Mouse (Mus musculus) right cerebral cortex, adult 2 months (tissue): ENCODE results near the gene Sntg2.
A peak's percentile ranks its signal among the peaks of the same experiment; 100 is the strongest.

Experiments
- DNase-seq, 2 experiments: peaks; one replicate each; pipeline ENCODE4 v3.0.0; 2021 to 2022; ENCODE audit warnings: low spot score in 2 of 2

Sntg2 gene

DNA sequence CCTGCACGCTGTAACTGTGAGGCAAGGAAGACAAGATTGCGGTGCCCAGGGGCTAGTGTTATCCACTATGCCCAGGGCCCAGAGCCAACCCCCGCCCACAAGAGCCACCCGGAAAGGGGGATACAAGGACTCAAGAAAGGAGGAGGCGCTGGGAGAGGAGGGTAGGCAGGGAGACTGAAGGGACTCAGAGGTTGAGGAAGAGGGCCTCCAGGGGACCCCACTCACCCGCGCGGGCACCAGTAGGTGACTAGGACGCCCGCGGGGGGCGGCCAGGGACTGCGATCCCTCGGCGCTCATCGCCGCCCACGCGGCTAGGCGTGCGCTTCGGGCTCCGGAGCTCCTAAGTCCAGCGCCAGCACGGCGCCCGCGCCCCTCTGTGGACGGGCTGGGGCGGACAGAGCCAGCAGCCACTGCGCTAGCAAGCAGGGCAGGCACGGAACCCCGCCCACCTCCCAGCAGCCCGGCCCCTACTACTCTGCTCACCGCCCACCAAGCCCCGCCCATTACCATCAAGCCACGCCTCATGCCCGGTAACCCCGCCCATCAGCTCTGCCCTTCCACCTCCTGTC is at the start of gene Sntg2:
Gene Sntg2, minus strand, starts transcription at position 443 of the 569 bp plus-strand sequence.
- peak; percentile 68 to 71 for DNase-seq

DNA sequence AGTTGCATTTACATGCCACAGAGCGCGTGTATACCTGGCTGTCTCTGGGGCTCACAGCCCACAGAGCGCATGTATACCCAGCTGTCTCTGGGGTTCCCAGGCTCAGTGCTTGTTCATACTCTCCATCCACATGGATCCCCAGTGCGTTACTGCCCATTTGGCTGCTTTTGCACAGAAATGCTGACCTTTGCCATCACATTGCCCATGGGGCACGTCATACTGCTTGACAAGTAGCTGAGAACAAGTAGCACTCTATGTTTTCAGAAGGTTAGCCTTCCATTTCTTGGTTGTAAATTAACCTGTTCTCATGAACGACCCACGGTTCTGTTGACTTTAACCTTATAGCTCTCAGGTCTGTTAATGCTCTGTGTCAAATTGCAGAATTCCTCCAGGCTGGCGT is 43.4 kb upstream of the Sntg2 start:
- DNase-seq: no peak

- DNase-seq: no peak
Measured at GRCm38 (mm10) chr12:30415981-30416380, 42.8 kb upstream of the Sntg2 start.

DNA sequence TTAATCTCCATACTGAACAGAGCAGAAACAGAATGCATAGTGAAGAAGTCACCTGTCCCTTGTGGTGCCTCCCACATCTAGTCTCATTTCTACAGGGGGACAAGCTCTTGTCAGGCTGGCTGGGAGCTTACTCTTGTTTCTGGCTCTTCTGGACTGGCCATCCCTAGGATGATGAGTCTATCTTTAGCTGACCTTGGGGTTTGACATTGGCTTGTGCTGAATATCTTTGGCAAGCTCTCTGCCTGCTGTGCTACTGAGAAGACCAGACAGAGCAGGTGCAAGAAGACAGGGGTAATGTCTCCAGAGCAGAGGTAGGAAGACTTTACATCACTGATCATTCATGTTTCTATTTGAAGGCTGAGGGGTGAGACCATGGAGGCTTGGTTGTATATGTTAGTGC is 29.5 kb upstream of the Sntg2 start:
- DNase-seq: no peak

DNA sequence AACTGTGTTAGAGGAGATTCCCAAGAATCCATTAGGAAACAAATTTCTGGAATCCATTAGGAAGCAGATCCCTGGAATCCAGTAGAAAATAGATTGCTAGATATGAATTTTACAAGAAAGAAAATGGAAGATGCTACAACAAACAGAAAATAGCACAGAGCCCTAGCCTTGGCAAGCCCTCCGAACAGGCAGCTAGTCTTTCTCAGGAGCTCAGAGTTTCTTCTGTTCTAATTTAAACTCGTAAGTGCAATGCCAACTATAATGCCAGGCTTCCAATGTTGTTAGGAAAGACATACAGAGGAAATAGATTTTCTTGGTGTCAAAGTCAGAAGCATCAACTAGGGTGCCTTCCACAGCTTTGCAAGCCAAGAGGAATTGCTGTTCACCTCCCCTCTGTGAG is 27.4 kb upstream of the Sntg2 start:
- DNase-seq: peak in 1 of 2 experiments; percentile 6

DNA sequence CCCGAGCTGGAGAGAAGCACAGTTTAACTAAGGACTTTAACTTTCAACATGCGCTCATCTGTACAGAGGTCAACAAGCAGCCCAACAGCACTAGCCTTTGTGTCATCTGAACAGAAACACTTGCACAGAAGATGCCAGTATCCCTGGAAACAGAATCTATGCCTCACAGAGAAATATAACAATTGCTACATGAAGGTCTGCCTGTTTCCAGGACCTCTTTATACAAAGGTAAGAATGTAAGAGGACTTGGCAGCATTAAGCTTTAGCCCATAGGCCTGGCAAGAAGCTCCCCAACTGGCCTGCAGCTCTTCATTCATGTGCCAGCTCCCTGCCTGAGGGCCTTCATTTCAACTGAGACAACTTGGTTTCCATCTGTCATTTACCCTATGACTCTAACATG is 26.9 kb upstream of the Sntg2 start:
- no peak for DNase-seq

- DNase-seq: no peak
Measured at GRCm38 (mm10) chr12:30372293-30372692, 882 bp downstream of the Sntg2 start.

DNA sequence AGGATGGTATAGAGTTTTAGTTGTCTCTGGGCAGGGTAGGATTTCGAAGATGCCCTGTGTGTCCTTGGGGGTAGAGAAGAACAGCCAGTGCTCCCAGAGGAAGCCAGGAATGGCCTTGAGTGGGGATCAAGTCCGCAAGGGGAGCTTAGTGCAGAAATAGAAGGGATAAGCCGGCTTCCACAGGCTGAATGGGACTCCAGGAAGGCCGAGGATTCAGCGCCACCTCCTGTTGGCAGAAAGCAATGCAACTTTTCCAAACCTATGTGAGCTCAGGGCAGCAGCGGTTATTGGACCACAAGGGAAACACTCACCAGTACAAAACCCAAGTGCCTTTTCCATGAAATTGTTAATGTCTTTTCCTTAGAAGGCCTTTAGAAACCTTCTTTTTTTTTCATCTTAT is 3.4 kb downstream of the Sntg2 start:
- DNase-seq: peak; percentile 94 to 95

GRCm38 (mm10) chr12:30369141-30369540 is 4.0 kb downstream of the Sntg2 start:
- no peak for DNase-seq

- DNase-seq: no peak
Measured at GRCm38 (mm10) chr12:30362306-30362705, 10.9 kb downstream of the Sntg2 start.

DNA sequence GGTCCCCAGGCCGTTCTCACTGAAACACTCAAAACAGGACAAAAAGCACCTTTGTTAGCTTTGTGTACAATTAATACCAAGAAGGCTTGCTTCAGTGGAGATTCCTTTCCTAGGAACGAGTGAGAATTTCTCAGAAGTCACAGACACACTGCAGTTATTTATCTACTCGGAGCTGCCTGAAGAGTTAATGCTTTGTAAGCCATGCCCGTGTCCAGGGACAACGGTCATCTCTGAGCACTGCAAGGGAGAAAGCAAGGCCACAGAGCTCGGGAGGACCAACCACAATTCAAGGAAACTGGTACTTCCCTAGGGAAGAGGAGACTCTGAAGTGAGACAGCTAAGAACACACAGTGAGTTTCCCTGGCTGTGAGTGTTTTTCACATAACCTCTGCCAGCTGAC is 15.5 kb downstream of the Sntg2 start:
- no peak for DNase-seq

DNA sequence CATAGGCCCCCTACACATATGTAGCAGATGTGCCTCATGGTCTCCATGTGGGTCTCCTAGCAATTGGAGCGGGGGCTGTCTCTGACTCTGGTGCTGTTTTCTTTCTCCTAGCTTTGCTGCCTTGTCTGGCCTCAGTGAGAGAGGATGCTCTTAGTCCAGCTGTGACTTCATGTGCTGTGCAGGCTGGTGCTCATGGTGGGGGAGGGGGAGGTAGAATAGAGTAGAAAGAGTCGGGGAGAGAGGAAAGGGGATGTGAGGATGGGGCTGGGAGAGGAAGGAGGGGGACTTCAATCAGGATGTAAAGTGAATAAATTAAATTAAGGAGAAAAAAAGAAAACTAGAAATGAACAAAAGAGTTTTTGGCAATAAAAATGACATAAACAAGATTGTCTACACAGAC is 20.8 kb downstream of the Sntg2 start:
- DNase-seq: no peak

DNA sequence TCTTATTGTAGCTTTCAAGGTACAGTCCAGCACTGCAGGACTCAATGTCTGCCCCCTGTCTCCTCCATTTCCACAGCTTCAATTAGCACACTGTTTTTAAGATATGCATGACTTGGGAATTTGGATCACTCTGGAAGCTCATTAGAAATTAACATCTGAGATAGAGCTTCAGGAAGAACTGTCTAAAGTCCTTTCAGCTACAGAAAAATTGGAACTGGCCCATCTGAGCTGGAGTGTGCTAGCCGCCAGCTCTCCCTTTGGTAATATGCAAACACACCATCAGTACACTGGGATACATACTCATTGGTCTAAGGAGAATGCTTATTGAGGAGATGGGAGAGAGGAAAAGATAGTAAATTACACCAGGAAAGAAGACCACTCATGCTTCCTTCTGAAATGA is 25.1 kb downstream of the Sntg2 start:
- DNase-seq: no peak

DNA sequence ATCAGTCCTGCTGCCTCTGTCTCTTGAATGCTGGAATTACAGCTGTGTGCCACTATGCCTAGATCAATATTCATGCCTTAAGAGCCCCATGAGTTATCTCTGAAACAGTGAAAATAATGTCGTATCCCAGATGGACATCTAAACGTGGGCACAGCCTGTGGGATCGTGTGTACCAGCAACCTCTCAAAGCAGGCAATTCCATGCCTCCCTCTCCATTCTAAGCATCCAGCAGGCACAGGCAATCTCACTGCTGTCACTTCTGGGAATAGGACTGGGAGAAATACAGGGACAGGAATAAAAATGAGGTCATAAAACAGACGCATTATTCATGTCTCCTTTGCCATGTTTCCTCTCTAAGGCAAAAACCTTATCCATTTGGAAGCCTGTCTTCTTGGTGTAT is 25.9 kb downstream of the Sntg2 start:
- DNase-seq: no peak

DNA sequence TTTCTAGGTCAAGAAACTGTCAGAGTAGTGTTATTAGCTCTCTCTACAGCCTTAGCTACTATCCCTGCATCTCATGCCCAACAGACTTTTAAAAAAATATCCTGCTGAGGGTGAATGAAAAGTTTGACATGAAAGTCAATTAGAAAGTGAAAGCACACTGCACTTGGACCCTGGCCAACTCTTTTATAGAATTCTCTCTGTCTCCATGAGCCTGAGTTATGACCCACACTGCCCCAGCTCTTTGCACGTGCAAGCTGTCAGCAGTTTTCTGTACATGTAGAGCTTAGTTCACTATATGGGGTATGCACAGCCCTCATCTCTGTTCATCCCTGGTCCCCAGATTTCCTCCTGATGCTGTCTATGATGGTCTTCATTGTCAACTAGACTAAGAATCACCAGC is 28.4 kb downstream of the Sntg2 start:
- DNase-seq: no peak

- DNase-seq: no peak
Measured at GRCm38 (mm10) chr12:30336301-30336700, 36.9 kb downstream of the Sntg2 start.

DNA sequence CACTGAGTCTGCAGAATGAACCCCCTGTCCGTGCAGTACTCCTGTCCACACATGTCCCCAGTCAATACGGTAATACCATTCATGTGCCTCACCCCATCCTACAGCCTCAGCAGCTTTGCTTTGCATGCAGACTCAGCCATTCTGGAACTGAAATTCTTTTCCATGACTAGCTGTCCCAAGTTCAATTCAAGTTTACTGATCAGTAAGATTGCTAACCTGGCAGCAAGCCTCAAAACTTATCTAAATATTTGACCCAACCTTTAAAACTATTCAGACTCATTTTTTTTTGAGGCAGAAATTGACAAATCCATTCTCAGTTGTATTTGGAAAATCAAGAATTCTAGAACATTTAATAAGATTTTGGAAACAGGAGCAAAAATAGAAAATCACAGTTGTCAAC is 38.7 kb downstream of the Sntg2 start:
- DNase-seq: no peak

GRCm38 (mm10) chr12:30317971-30318370 is 55.2 kb downstream of the Sntg2 start:
- no peak for DNase-seq

GRCm38 (mm10) chr12:30313021-30313420 is 60.2 kb downstream of the Sntg2 start:
- no peak for DNase-seq

DNA sequence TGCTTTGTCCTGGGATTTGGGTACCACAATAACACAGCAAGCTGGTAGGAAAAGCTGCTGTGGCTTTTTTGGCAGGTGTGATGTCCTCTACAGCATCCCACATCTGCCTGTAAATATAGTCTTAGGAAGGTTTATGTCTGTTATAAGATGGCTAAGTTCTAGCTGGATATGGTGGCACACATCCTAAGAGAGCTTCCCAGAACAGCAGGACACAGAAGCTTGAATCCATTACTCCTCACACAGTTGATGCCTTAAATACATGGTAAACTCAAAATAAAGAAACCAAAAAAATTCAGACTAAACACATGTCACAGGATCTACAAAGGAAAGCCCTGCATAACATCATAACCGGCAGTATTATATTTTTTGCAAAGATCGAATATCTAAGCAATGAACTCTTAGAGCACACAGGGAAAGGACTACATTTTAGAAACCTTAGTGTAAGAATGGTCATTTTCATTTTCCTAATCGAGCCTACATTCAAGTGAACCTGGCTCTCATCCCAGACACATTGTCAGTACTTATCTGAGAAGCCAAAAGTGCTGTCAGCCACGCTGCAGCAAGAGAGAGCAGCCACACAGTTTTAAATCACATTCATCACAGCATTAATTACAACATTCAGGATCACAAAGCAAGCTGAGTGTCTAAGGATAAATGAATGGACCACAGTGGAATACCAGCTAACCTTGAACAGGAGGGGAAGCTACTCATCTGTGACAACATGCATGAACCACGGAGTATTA is 64.8 kb downstream of the Sntg2 start:
- no peak for DNase-seq

- no peak for DNase-seq
Measured at GRCm38 (mm10) chr12:30292724-30293560, 80.2 kb downstream of the Sntg2 start.

DNA sequence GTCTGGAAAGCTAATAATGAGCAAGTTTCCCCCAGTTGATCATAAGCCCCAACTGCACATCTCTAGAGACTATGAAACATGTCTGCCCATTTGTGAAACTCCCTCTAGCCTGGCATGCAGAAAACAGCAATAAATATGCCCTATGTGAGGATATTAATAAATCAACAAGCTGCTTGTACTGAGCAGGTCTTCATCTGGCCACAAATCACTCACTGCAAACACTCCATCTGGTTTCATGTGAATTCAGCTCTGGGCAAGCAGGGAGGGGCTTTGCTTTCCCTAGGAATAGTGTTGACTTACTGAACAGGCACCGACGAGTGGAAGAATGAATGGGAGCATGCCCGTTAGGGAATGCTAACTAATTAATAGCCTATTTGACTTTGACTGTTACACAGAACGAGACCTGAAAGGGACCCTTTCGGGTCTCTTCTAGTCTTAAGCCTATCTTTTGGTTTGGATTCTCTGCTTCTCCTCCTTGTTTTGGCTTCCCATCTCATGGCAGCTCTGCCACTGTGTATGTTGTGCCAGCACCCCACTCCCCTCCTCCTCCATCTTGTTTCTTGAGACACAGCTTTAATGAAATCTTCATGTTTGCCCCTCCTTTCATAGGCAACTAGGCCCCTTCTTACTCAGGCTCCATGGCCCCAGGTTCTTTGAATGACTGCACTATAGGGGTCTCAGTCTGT is 86.1 kb downstream of the Sntg2 start:
- DNase-seq: no peak
